Mouse (Mus musculus) cerebellum, adult (tissue): ENCODE results near the gene BC005561.
A peak's percentile ranks its signal among the peaks of the same experiment; 100 is the strongest.

ENCODE experiments used
- ATAC-seq: cut with Nextera tagmentation; 2 replicates; pipeline ENCODE4 v1.9.2; 2017; ENCODE audit warnings: mild to moderate bottlenecking, moderate library complexity, mixed read lengths; ENCODE audit not compliant: insufficient number of reproducible peaks, low FRiP score, low TSS enrichment

The BC005561 gene

DNA sequence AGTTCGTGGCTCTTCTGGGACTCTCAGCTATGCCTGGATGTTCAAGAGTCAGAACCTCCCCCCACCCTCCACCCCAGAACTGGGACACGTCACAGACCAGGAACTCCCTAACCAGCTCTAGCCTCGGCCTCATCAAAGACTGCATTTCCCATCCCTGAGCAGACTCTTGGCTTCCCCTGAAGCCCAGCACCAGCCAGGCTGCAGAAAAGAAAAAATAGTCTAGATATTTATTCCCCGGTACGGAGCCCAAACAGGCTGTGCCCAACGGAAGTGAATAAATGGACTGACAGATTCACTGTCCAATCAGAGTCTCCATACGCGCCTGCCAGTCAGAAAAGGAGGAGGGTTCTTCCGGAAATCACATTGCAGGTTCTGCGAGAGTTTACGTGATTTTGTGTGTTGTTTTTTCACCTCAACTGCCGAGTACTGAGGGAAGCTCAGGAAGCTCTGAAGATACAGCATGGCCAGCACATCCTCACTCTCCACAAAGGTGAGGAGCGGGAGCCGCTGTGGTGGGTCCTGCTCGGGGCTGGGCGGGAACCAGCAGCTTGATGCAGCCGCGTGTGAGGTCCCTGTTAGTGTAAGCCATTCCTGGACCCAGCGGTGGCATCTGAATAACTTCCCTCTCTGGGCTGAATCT is 63.2 kb downstream of the BC005561 start:
- ATAC-seq: peak; percentile 100
